ENCODE assay signal across 17 mouse cellular contexts in genomic region chr12:82085771-82086400, GRCm38 (mm10).
A peak's percentile ranks its signal among the peaks of the same experiment; 100 is the strongest.
DNase-seq lines count a peak whose midpoint lies in the region; ATAC-seq and TF ChIP-seq lines count a peak whose summit lies in the region.
"Had no signal": no experiment of that assay in that cellular context is flagged by ENCODE, and none has a peak within 500 bp of the region (broad histone marks: within the 10 kb centered on the region; RNA-seq: fewer than 3 reads in every experiment).

No protein-coding gene starts in this region.

- TF ChIP-seq CTCF in intestine, postnatal 0 days (IDR thresholded peaks at IDR 0.05; ENCODE audit: low read depth): no peak

- no peaks in the 10 kb centered on the region for H3K36me3 ChIP-seq in intestine, postnatal 0 days (ENCODE audit: control insufficient read depth, insufficient read depth)
- H3K36me3 ChIP-seq: heart, embryonic 15.5 days; neural tube, embryonic 15.5 days had no signal

- no peaks in the 10 kb centered on the region for H3K27me3 ChIP-seq in intestine, postnatal 0 days (replicated peaks; ENCODE audit: control insufficient read depth, insufficient read depth, low read length)
- H3K27me3 ChIP-seq: heart, embryonic 15.5 days; neural tube, embryonic 15.5 days had no signal

- no peak overlapping the region for H3K27ac ChIP-seq in intestine, postnatal 0 days (ENCODE audit: low read depth, low read length)
- H3K27ac ChIP-seq: heart, embryonic 15.5 days; kidney, postnatal 0 days; liver, embryonic 14.5 days; neural tube, embryonic 15.5 days had no signal

- intact Hi-C loops in gastrocnemius, postnatal 14 days (cut with DNase I; ENCODE audit: low total_unique reads): no loop called here

- whole genome bisulfite sequencing in intestine, postnatal 0 days: 46% methylated on average over 7 of the region's 7 CpGs

- ATAC-seq in intestine, postnatal 0 days: no peak

- H3K9ac ChIP-seq in intestine, postnatal 0 days (ENCODE audit: low read depth, low read length): no peak overlapping the region
- H3K9ac ChIP-seq: heart, embryonic 15.5 days; liver, embryonic 14.5 days; neural tube, embryonic 15.5 days had no signal

- no peak overlapping the region for H3K4me3 ChIP-seq in intestine, postnatal 0 days (ENCODE audit: low read depth, low read length)
- H3K4me3 ChIP-seq: heart, embryonic 15.5 days; neural tube, embryonic 15.5 days had no signal

- H3K4me1 ChIP-seq in intestine, postnatal 0 days (replicated peaks; ENCODE audit: control insufficient read depth, insufficient read depth, low read length): no peaks in the 10 kb centered on the region
- H3K4me1 ChIP-seq: heart, embryonic 15.5 days had no signal

- H3K4me2 ChIP-seq in intestine, postnatal 0 days (replicated peaks; ENCODE audit: low read depth): no peak overlapping the region
- H3K4me2 ChIP-seq: heart, embryonic 15.5 days; neural tube, embryonic 15.5 days had no signal

- peak; percentile 35 for DNase-seq in kidney, adult 18-20 months
- no peak for DNase-seq in kidney, postnatal 4 days
- peak; percentile 86 for DNase-seq in 416B (ENCODE audit: low read depth)
- DNase-seq in adrenal gland, adult 8-10 months: peak; percentile 50
- peak; percentile 32 to 68 for DNase-seq in kidney, postnatal 25 days
- no peak for DNase-seq in right cerebral cortex, postnatal 10 days (ENCODE audit: low spot score in 2 of 2)
- DNase-seq in gastrocnemius, postnatal 14 days: no peak
- DNase-seq: cerebellum, adult 18-20 months; gastrocnemius, postnatal 25 days; layer of hippocampus, postnatal 36 days; left cerebral cortex, postnatal 4 days; lung, postnatal 14 days had no signal

- no peaks in the 10 kb centered on the region for H3K9me3 ChIP-seq in intestine, postnatal 0 days (ENCODE audit: control insufficient read depth)
- H3K9me3 ChIP-seq: heart, embryonic 15.5 days; neural tube, embryonic 15.5 days had no signal

Comparison
In these comparisons a context has a peak if more than half of its experiments do, and no peak if none do; other contexts are left out.
1. DNase-seq: peak in kidney, adult 18-20 months (single experiment), 416B (single experiment), adrenal gland, adult 8-10 months (single experiment) and kidney, postnatal 25 days (2 of 2); none in kidney, postnatal 4 days (0 of 2), right cerebral cortex, postnatal 10 days (0 of 2) and gastrocnemius, postnatal 14 days (single experiment).